Mouse (Mus musculus) hindbrain, embryonic 14.5 days (tissue): ENCODE measurements at regions not wholly inside any gene's neighbourhood (a gene's known extent, or its start where the extent isn't known, plus 50 kb on each side); places are given as distances from the start of the nearest gene placed in this dataset.
A peak's percentile ranks its signal among the peaks of the same experiment; 100 is the strongest.

Experiments used
- ATAC-seq: fragments of 200-750 bp; cut with Nextera tagmentation; 2 replicates; pipeline ENCODE4 v1.8.0; 2017; ENCODE audit warnings: moderate number of reproducible peaks, mild to moderate bottlenecking, moderate TSS enrichment, moderate library complexity; ENCODE audit not compliant: low FRiP score
- DNase-seq: peaks from one replicate; pipeline ENCODE4 v3.0.0-alpha.2; 2015; ENCODE audit warnings: low spot score
- H3K27ac ChIP-seq: fragments of 300-500 bp; sonication (generic); 2 replicates; pipeline ENCODE4 v1.5.1; 2014; ENCODE audit warnings: mild to moderate bottlenecking, moderate library complexity
- H3K27me3 ChIP-seq: fragments of 300-500 bp; sonication (generic); 2 replicates; pipeline ENCODE4 v1.6.1; 2014; ENCODE audit warnings: mild to moderate bottlenecking, low read length, mixed read lengths; ENCODE audit not compliant: control insufficient read depth, insufficient read depth
- H3K36me3 ChIP-seq: fragments of 300-500 bp; sonication (generic); replicated peaks from 2 replicates; pipeline ENCODE4 v1.6.1; 2014; ENCODE audit not compliant: control insufficient read depth, insufficient read depth
- H3K4me1 ChIP-seq: fragments of 300-500 bp; sonication (generic); replicated peaks from 2 replicates; pipeline ENCODE4 v1.6.1; 2014; ENCODE audit warnings: antibody characterized with exemption, low read length, mixed read lengths; ENCODE audit not compliant: control insufficient read depth, insufficient read depth
- H3K4me2 ChIP-seq: fragments of 300-500 bp; sonication (generic); replicated peaks from 2 replicates; pipeline ENCODE4 v1.6.1; 2014; ENCODE audit warnings: mild to moderate bottlenecking, moderate library complexity
- H3K4me3 ChIP-seq: fragments of 300-500 bp; sonication (generic); replicated peaks from 2 replicates; pipeline ENCODE4 v1.5.1; 2014; ENCODE audit warnings: mild to moderate bottlenecking, low read length
- H3K9ac ChIP-seq: fragments of 300-500 bp; sonication (generic); 2 replicates; pipeline ENCODE4 v1.6.1; 2014
- H3K9me3 ChIP-seq: fragments of 300-500 bp; sonication (generic); 2 replicates; pipeline ENCODE4 v1.6.1; 2016; ENCODE audit warnings: low read length; ENCODE audit not compliant: control insufficient read depth
- WGBS: fragments of 180-500 bp; shearing (Covaris S2); extraction: QIAGEN DNeasy Blood & Tissue Kit; methylation state at CpG from one replicate; pipeline ENCODE4 v1.1.7; 2014; 5-methylcytosine and 5-hydroxymethylcytosine counted together

DNA sequence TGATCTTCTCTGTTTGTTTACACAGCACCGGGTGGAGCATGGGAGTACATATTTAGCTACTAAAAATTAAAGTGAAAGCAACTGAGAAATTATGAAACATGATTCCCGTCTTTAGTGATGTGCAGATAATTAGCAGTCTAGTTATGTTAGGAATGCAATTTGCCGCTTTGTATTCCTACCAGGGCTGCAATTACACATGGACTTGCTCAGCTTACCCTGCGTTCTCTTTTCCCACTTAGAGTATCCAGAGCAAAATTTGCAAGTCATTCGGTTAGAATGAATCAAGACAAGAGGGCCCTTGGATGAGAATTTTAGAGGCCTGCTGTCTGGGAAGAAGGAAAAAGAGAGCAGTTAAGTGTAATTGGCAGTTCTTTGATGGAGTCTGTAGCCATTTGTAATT, 126.0 kb upstream of the Gpr149 start:
- WGBS: 76% methylated on average over 5 of the region's 5 CpGs
- H3K36me3 ChIP-seq: no peaks in the 10 kb centered on the region
- no peak overlapping the region for H3K4me3 ChIP-seq
- H3K27me3 ChIP-seq: no peaks in the 10 kb centered on the region
- DNase-seq (no peak), ATAC-seq (no peak)
- no peaks in the 10 kb centered on the region for H3K4me1 ChIP-seq
- H3K4me2 ChIP-seq: no peak overlapping the region
- no peak overlapping the region for H3K27ac ChIP-seq
- H3K9me3 ChIP-seq: no peaks in the 10 kb centered on the region
- no peak overlapping the region for H3K9ac ChIP-seq

DNA sequence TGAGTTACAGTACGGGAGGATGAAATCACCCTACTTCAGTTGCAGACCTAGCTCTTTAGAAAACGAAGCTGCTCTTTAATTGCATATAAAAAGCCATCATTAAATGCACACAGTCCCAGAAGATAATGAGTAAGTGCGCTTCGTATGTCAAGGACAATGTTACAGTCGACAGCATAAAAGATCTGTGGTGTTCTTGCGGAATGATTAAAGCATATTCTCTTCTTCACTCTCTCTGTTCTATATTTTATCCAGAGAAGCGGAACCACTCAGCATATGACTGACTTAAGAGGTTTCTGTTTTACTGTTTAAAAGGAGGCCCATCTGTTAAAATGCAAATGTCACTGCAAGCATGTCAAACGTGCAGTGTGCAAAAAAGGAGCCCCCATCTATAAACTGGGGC, 121.0 kb upstream of the Gpr149 start:
- peaks cover 3% of the 10 kb centered on the region; the same call in 1 of the 2 replicates for H3K9me3 ChIP-seq
- no peak overlapping the region for H3K27ac ChIP-seq
- no peaks in the 10 kb centered on the region for H3K27me3 ChIP-seq
- H3K4me1 ChIP-seq: no peaks in the 10 kb centered on the region
- no peaks in the 10 kb centered on the region for H3K36me3 ChIP-seq
- 56% methylated on average over 8 of the region's 8 CpGs for WGBS
- H3K4me2 ChIP-seq: no peak overlapping the region
- no peak for ATAC-seq
- no peak for DNase-seq
- no peak overlapping the region for H3K4me3 ChIP-seq
- H3K9ac ChIP-seq: no peak overlapping the region

DNA sequence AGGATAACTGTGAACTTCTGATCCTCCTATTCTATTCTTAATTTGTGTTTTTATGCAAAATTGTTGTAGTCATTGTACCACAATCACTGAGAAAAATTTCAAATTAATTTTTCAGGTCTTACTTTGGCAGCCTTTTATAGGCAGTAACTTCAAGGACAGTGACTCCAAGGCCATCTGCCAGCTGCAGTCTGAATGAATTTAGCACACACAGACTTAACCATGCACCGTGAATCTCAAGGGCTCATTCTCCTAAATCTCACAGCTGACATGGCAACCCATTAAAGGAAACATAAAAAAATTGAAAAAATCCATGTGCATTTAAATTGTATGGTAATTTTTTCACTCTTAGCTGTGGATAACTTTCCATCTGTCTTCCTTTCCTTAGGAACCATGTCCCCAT, 111.9 kb upstream of the Gpr149 start:
- no peak for DNase-seq
- no peaks in the 10 kb centered on the region for H3K36me3 ChIP-seq
- H3K27ac ChIP-seq: no peak overlapping the region
- WGBS: 26% methylated on average over 1 of the region's 1 CpGs
- no peak overlapping the region for H3K4me3 ChIP-seq
- no peaks in the 10 kb centered on the region for H3K9me3 ChIP-seq
- no peaks in the 10 kb centered on the region for H3K4me1 ChIP-seq
- peak; percentile 43; the same call in 1 of the 2 replicates for ATAC-seq
- no peak overlapping the region for H3K4me2 ChIP-seq
- H3K27me3 ChIP-seq: no peaks in the 10 kb centered on the region
- no peak overlapping the region for H3K9ac ChIP-seq

DNA sequence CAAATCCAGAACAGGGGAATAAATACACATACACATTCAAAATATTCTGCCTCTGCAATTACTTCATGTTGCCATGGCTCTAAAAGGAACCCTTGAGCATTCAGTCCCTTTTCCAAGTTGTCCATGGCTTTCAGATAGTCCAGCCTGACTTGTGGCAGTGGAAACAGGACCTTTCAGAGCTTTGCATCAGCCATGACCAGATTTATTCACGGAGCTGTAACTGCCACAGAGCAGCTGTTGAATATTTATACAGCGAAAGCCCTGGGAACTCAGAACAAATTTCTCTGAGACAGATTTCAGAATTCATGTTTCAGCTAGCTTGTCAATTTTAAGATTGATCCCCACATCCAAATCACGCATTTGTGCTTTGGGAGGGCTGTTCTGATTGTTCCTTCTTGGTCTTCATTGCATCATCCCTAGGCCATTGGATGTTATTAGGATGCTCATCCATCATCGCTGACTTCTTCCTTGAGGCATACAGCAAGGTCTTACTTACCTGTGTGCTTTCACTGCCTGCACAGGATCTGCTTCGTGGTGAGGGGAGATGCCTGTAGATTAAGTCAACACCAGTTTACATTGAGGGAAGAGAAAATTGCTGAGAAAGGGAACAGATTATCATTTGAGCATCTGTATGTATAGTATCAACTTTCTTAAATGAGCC, 110.5 kb upstream of the Gpr149 start:
- Histone ChIP-seq H3K4me1 (no peaks in the 10 kb centered on the region), H3K36me3 (no peaks in the 10 kb centered on the region), H3K9me3 (no peaks in the 10 kb centered on the region), H3K4me2 (no peak overlapping the region), H3K27me3 (no peaks in the 10 kb centered on the region), H3K27ac (no peak overlapping the region), H3K9ac (no peak overlapping the region), H3K4me3 (no peak overlapping the region)
- WGBS: 65% methylated on average over 5 of the region's 5 CpGs
- peak; percentile 37; the same call in 1 of the 2 replicates for ATAC-seq
- no peak for DNase-seq
